Mouse (Mus musculus): ENCODE data around the gene Ssc5d. TPM values are rescaled to one million over a fixed set of nuclear protein-coding genes. Genes with fewer than 3 reads are reported as not detected.
"Not testable (repeated sequence)": the region's sequence is repeated elsewhere in the genome, so short reads cannot be mapped to it uniquely, and the experiment has no call there.

Gene Ssc5d
- total RNA-seq (2014; rRNA removed) (1.9 and 3.4 TPM in 2 replicates), polyA plus RNA-seq (2015; fragmentation: Nextera tagmentation; extraction: Ambion mirVana) (1.2 and 1.6 TPM in 2 replicates)

GRCm38 (mm10) chr7:4925441-4926381 lies at the start of gene Ssc5d:
Gene Ssc5d (plus strand): TSS chr7:4925785.
- Histone ChIP-seq H3K36me3 (ENCODE audit: insufficient read depth, low read length) (no peaks in the 10 kb centered on the region), H3K9me3 (ENCODE audit: low read length) (no peaks in the 10 kb centered on the region), H3K27me3 (ENCODE audit: insufficient read depth, low read length) (no peaks in the 10 kb centered on the region), H3K27ac (ENCODE audit: low read depth, low read length) (peak within 1 kb of the TSS; percentile 99), H3K4me1 (ENCODE audit: insufficient read depth, low read length) (peaks cover 35% of the 10 kb centered on the region), H3K4me2 (ENCODE audit: low read depth, low read length, poor library complexity, severe bottlenecking) (peak within 1 kb of the TSS; percentile 88), H3K9ac (replicated peaks; ENCODE audit: low read length, poor library complexity, severe bottlenecking) (peak within 1 kb of the TSS; percentile 20; the same call in 1 of the 2 replicates), H3K4me3 (ENCODE audit: low read depth, low read length) (no peak within 1 kb of the TSS)
- WGBS = 5% methylated on average over 6 of the region's 6 CpGs
- ATAC-seq (ENCODE audit: low FRiP score) = no peak
- no peak for TF ChIP-seq CTCF (IDR thresholded peaks at IDR 0.05)
- peak; percentile 47 for DNase-seq (ENCODE audit: low spot score)

DNA sequence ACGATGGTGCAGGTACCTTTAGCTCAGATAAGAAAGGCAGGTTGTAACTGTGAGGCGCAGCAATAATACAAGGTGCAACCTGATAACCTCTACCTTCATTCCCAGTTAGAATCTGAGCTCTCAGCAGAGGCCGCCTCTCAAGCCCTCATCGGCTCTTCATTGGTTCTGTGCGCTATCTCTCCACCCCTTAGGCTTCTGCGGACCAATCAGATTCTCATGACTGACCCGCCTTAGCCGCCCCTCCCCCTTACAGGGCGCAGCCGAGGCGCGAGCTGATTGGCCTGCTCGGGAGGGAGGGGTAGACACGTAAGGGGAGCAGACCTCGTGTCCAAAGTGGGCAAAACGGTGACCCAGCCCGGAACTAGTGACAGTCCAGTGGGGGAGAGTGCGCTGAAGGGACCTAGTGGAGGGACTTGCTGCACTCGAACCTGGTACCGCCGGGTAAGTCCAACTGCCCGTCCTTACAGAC lies 48.8 kb upstream of the Ssc5d start, which contains the start of gene Isoc2a:
Gene Isoc2a, plus strand, starts transcription at position 401 of the 469 bp plus-strand sequence.
- H3K4me1 ChIP-seq (ENCODE audit: insufficient read depth, low read length) = no peaks in the 10 kb centered on the region
- H3K4me2 ChIP-seq (ENCODE audit: low read depth, low read length, poor library complexity, severe bottlenecking) = peak within 1 kb of the TSS; percentile 67
- DNase-seq (ENCODE audit: low spot score) (peak; percentile 95), ATAC-seq (ENCODE audit: low FRiP score) (peak; percentile 99)
- peak within 1 kb of the TSS; percentile 52 for H3K9ac ChIP-seq (replicated peaks; ENCODE audit: low read length, poor library complexity, severe bottlenecking)
- TF ChIP-seq CTCF (IDR thresholded peaks at IDR 0.05) = no peak
- H3K9me3 ChIP-seq (ENCODE audit: low read length) = no peaks in the 10 kb centered on the region
- peak within 1 kb of the TSS; percentile 55 for H3K27ac ChIP-seq (ENCODE audit: low read depth, low read length)
- H3K4me3 ChIP-seq (ENCODE audit: low read depth, low read length) = peak within 1 kb of the TSS; percentile 49
- WGBS = 1% methylated on average over 22 of the region's 22 CpGs
- H3K27me3 ChIP-seq (ENCODE audit: insufficient read depth, low read length) = no peaks in the 10 kb centered on the region
- no peaks in the 10 kb centered on the region for H3K36me3 ChIP-seq (ENCODE audit: insufficient read depth, low read length)

DNA sequence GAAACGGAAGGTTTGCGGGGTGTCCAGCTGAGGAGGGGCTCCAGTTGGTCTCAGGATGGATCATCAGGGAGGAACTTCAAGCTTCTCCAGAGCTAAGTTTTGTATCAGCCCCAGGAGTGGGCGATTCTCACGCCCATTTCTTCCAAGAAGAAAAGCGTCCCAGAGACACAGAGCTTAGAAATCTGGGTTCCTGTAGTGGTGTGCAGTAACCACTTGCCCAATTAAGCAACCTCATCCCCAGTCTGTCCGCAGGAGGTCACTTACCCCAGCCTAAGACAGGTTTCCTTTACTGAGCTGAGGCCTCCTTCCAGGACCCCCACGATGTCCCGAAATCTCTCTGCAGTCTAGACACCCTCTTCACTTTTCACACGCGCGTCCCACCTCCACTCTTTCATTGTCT lies 48.4 kb upstream of the Ssc5d start:
- no peaks in the 10 kb centered on the region for H3K4me1 ChIP-seq (ENCODE audit: insufficient read depth, low read length)
- peak overlapping the region; percentile 67 for H3K4me2 ChIP-seq (ENCODE audit: low read depth, low read length, poor library complexity, severe bottlenecking)
- H3K4me3 ChIP-seq (ENCODE audit: low read depth, low read length) = peak overlapping the region; percentile 49
- H3K9me3 ChIP-seq (ENCODE audit: low read length) = no peaks in the 10 kb centered on the region
- ATAC-seq (ENCODE audit: low FRiP score) (peak; percentile 20; the same call in 1 of the 2 replicates), DNase-seq (ENCODE audit: low spot score) (no peak)
- H3K36me3 ChIP-seq (ENCODE audit: insufficient read depth, low read length) = no peaks in the 10 kb centered on the region
- peak overlapping the region; percentile 42 for H3K9ac ChIP-seq (replicated peaks; ENCODE audit: low read length, poor library complexity, severe bottlenecking)
- TF ChIP-seq CTCF (IDR thresholded peaks at IDR 0.05) = no peak
- WGBS = 7% methylated on average over 11 of the region's 11 CpGs
- no peaks in the 10 kb centered on the region for H3K27me3 ChIP-seq (ENCODE audit: insufficient read depth, low read length)
- H3K27ac ChIP-seq (ENCODE audit: low read depth, low read length) = no peak overlapping the region

DNA sequence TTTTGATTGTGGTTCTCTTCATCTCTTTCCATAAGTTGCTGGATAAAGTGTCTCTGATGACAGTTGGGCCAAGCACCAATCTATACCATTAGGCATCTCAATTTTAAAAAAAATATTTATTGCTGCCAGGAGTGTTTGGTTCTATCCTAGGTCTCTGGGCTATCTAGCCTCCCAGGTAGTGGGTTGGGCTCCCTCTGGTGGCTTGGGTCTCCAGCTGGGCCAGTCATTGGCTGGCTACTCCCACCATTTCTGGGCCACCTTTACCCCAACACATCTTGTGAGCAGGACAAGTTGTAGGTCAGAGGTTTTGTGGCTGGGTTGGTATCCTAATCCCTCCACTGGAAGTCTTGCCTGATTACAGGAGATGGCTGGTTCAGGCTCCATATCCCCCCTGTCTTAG lies 47.4 kb upstream of the Ssc5d start:
- Histone ChIP-seq H3K4me1 (ENCODE audit: insufficient read depth, low read length) (no peaks in the 10 kb centered on the region), H3K9me3 (ENCODE audit: low read length) (no peaks in the 10 kb centered on the region), H3K27me3 (ENCODE audit: insufficient read depth, low read length) (no peaks in the 10 kb centered on the region), H3K9ac (replicated peaks; ENCODE audit: low read length, poor library complexity, severe bottlenecking) (no peak overlapping the region), H3K4me3 (ENCODE audit: low read depth, low read length) (no peak overlapping the region), H3K4me2 (ENCODE audit: low read depth, low read length, poor library complexity, severe bottlenecking) (no peak overlapping the region), H3K27ac (ENCODE audit: low read depth, low read length) (no peak overlapping the region), H3K36me3 (ENCODE audit: insufficient read depth, low read length) (no peaks in the 10 kb centered on the region)
- no peak for ATAC-seq (ENCODE audit: low FRiP score)
- peak; percentile 41; the same call in 1 of the 2 replicates for TF ChIP-seq CTCF (IDR thresholded peaks at IDR 0.05)
- no peak for DNase-seq (ENCODE audit: low spot score)

DNA sequence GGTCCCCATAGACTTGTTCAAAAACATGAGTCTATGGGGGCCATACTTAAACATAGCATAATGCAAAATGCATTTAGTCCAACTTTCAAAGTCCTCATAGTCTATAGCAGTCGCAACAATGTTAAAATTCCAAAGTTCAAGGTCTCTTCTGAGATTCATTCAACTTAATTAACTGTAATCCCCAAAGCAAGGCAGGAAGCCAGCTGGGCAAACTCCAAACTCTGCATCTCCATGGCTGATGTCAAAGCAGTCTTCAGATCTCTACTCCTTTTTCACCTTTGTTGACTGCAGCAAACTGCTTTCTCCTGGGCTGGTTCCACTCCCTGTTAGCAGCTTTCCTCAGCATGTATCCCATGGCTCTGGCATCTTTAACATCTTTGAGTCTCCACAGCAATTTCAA lies 46.5 kb upstream of the Ssc5d start:
- 77% methylated on average over 1 of the region's 1 CpGs for WGBS
- not testable (repeated sequence) for H3K36me3 ChIP-seq (ENCODE audit: insufficient read depth, low read length); H3K9me3 ChIP-seq (ENCODE audit: low read length); H3K27me3 ChIP-seq (ENCODE audit: insufficient read depth, low read length); H3K4me3 ChIP-seq (ENCODE audit: low read depth, low read length); DNase-seq (ENCODE audit: low spot score); H3K4me1 ChIP-seq (ENCODE audit: insufficient read depth, low read length); H3K9ac ChIP-seq (replicated peaks; ENCODE audit: low read length, poor library complexity, severe bottlenecking); ATAC-seq (ENCODE audit: low FRiP score); H3K4me2 ChIP-seq (ENCODE audit: low read depth, low read length, poor library complexity, severe bottlenecking); H3K27ac ChIP-seq (ENCODE audit: low read depth, low read length)

DNA sequence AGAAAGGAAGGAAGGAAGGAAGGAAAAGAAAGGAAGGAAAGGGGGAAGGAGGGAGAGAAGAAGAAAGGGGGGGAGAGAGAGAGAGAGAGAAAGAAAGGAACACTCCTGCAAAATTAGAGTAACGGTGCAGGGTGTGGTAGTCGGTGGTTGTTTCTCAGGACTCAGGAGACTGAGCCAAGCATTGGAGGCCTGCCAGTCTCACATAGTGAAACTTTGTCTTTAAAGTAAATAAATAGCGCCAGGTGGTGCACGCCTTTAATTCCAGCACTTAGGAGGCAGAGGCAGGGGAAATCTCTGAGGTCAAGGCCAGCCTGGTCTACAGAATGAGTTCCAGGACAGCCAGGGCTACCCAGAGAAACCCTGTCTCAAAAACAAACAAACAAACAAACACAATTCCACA lies 38.9 kb upstream of the Ssc5d start:
- DNase-seq (ENCODE audit: low spot score) = no peak
- Histone ChIP-seq H3K4me3 (ENCODE audit: low read depth, low read length) (no peak overlapping the region), H3K9me3 (ENCODE audit: low read length) (no peaks in the 10 kb centered on the region), H3K36me3 (ENCODE audit: insufficient read depth, low read length) (no peaks in the 10 kb centered on the region), H3K4me2 (ENCODE audit: low read depth, low read length, poor library complexity, severe bottlenecking) (no peak overlapping the region), H3K27ac (ENCODE audit: low read depth, low read length) (no peak overlapping the region), H3K4me1 (ENCODE audit: insufficient read depth, low read length) (no peaks in the 10 kb centered on the region), H3K27me3 (ENCODE audit: insufficient read depth, low read length) (no peaks in the 10 kb centered on the region), H3K9ac (replicated peaks; ENCODE audit: low read length, poor library complexity, severe bottlenecking) (no peak overlapping the region)
- 72% methylated on average over 4 of the region's 4 CpGs for WGBS
- TF ChIP-seq CTCF (IDR thresholded peaks at IDR 0.05) = no peak
- no peak for ATAC-seq (ENCODE audit: low FRiP score)
